Mouse (Mus musculus) embryonic facial prominence, embryonic 14.5 days (tissue): Measurements from ENCODE around the gene Tor1aip1. TPM values are rescaled to one million over a fixed set of nuclear protein-coding genes. Genes with fewer than 3 reads are reported as not detected.
A peak's percentile ranks its signal among the peaks of the same experiment; 100 is the strongest.

Experiments used
- ATAC-seq: fragments of 200-750 bp; cut with Nextera tagmentation; 2 replicates; pipeline ENCODE4 v1.8.0; 2017; ENCODE audit warnings: low read depth, moderate number of reproducible peaks, moderate TSS enrichment
- DNase-seq: peaks from one replicate; pipeline ENCODE4 v3.0.0-alpha.2; 2015; ENCODE audit warnings: low spot score
- H3K27ac ChIP-seq: fragments of 300-500 bp; sonication (generic); replicated peaks from 2 replicates; pipeline ENCODE4 v1.5.1; 2014; ENCODE audit warnings: low read depth, mild to moderate bottlenecking, low read length, moderate library complexity
- H3K27me3 ChIP-seq: fragments of 300-500 bp; sonication (generic); replicated peaks from 2 replicates; pipeline ENCODE4 v1.6.1; 2014; ENCODE audit warnings: low read length; ENCODE audit not compliant: control insufficient read depth, insufficient read depth
- H3K36me3 ChIP-seq: fragments of 300-500 bp; sonication (generic); 2 replicates; pipeline ENCODE4 v1.6.1; 2014; ENCODE audit warnings: low read length, mixed read lengths; ENCODE audit not compliant: control insufficient read depth, insufficient read depth
- H3K4me1 ChIP-seq: fragments of 300-500 bp; sonication (generic); 2 replicates; pipeline ENCODE4 v1.6.1; 2014; ENCODE audit warnings: antibody characterized with exemption, low read length; ENCODE audit not compliant: control insufficient read depth, insufficient read depth
- H3K4me2 ChIP-seq: fragments of 300-500 bp; sonication (generic); 2 replicates; pipeline ENCODE4 v1.6.1; 2014; ENCODE audit warnings: low read depth, mild to moderate bottlenecking, low read length, moderate library complexity, mixed read lengths
- H3K4me3 ChIP-seq: fragments of 300-500 bp; sonication (generic); 2 replicates; pipeline ENCODE4 v1.5.1; 2014; ENCODE audit warnings: low read depth, mild to moderate bottlenecking, low read length
- H3K9ac ChIP-seq: fragments of 300-500 bp; sonication (generic); 2 replicates; pipeline ENCODE4 v1.6.1; 2014; ENCODE audit warnings: low read depth, mild to moderate bottlenecking, low read length, moderate library complexity, mixed read lengths
- H3K9me3 ChIP-seq: fragments of 300-500 bp; sonication (generic); 2 replicates; pipeline ENCODE4 v1.6.1; 2016; ENCODE audit warnings: low read length; ENCODE audit not compliant: control insufficient read depth
- WGBS: fragments of 180-500 bp; shearing (Covaris S2); extraction: QIAGEN DNeasy Blood & Tissue Kit; methylation state at CpG from one replicate; pipeline ENCODE4 v1.1.7; 2014; 5-methylcytosine and 5-hydroxymethylcytosine counted together
- polyA plus RNA-seq: library from polyadenylated mRNA; unstranded; fragments of >200 nt; fragmentation: Nextera tagmentation; extraction: Ambion mirVana; gene quantifications from 2 replicates; pipeline ENCODE4 v1.2.1, GENCODE M21; 2014

The Tor1aip1 gene
- polyA plus RNA-seq, 1 experiment from 2014 or later, result 44.0 TPM

DNA sequence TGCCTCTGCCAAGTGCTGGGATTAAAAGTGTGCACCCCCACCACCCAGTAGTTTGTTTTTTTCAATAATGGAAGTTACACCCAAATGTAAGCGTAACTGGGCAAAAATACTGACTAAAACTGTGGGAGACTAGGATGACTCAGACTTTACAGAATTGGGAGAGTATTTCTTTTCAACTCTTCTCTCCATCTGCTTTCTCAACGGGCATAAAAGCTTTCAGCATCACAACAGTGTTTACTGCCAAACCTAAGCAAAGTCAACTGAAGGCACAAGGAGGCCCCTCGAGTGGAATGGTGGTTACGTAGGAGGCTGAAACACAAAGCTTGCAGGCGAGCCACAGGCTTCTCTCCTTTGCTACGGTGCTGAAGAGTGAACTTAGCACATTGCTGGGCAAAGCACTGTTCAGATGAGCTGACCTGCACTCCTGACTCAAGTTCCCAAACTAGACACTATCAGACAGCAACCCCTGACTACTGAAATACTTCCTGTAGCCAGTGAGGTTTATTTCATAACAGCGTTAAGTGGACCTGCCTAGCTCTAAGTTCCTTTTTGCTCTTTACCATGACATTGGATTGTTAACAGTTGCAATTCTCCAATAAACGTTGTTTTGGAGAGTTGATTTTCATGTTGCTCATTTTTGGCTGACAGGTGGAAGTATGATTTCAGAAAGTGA is 11.3 kb downstream of the Tor1aip1 start:
- Histone ChIP-seq H3K9me3 (no peaks in the 10 kb centered on the region), H3K27ac (no peak overlapping the region), H3K4me2 (no peak overlapping the region), H3K4me3 (no peak overlapping the region), H3K9ac (no peak overlapping the region), H3K36me3 (peaks cover 73% of the 10 kb centered on the region), H3K4me1 (no peaks in the 10 kb centered on the region), H3K27me3 (no peaks in the 10 kb centered on the region)
- ATAC-seq (no peak), DNase-seq (no peak)
- 91% methylated on average over 8 of the region's 8 CpGs for WGBS

DNA sequence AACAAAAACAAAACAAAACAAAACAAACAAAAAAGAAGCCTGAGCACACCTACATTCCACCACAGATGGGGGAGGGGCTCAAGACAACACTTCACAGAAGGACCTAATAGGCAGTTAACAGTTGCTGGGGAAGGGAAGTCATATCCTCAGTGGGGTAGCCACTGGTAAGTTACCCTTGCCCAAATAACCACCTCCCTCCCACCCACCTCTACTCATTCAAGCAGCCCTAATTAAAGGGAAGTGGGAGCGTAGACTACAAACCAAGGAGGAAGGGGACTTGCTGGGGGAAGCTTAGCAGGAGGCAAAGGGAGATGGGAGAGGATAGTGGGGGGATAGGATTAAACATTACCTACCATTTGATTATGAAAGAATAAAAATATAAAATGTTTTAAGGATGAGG is 15.9 kb downstream of the Tor1aip1 start:
- H3K9me3 ChIP-seq, result no peaks in the 10 kb centered on the region
- H3K4me1 ChIP-seq, result no peaks in the 10 kb centered on the region
- H3K4me2 ChIP-seq, result no peak overlapping the region
- WGBS, result 87% methylated on average over 1 of the region's 1 CpGs
- ATAC-seq (no peak), DNase-seq (no peak)
- H3K27ac ChIP-seq, result no peak overlapping the region
- H3K4me3 ChIP-seq, result no peak overlapping the region
- no peaks in the 10 kb centered on the region for H3K27me3 ChIP-seq
- peaks cover 67% of the 10 kb centered on the region for H3K36me3 ChIP-seq
- H3K9ac ChIP-seq, result no peak overlapping the region

- Histone ChIP-seq H3K27ac (no peak overlapping the region), H3K9ac (no peak overlapping the region), H3K9me3 (no peaks in the 10 kb centered on the region), H3K4me3 (no peak overlapping the region), H3K27me3 (no peaks in the 10 kb centered on the region), H3K36me3 (peaks cover 68% of the 10 kb centered on the region), H3K4me1 (no peaks in the 10 kb centered on the region), H3K4me2 (no peak overlapping the region)
- peak; percentile 70 for DNase-seq
- peak; percentile 88 for ATAC-seq
- WGBS, result 67% methylated on average over 1 of the region's 1 CpGs
Measured at GRCm38 (mm10) chr1:156019800-156020199, 16.5 kb downstream of the Tor1aip1 start.

- H3K36me3 ChIP-seq, result peaks cover 61% of the 10 kb centered on the region
- no peak overlapping the region for H3K4me3 ChIP-seq
- H3K9ac ChIP-seq, result no peak overlapping the region
- H3K4me2 ChIP-seq, result no peak overlapping the region
- DNase-seq (no peak), ATAC-seq (no peak)
- H3K27ac ChIP-seq, result no peak overlapping the region
- WGBS, result 71% methylated on average over 1 of the region's 1 CpGs
- H3K27me3 ChIP-seq, result no peaks in the 10 kb centered on the region
- H3K9me3 ChIP-seq, result no peaks in the 10 kb centered on the region
- no peaks in the 10 kb centered on the region for H3K4me1 ChIP-seq
Measured at GRCm38 (mm10) chr1:156009003-156009402, 27.3 kb downstream of the Tor1aip1 start.

DNA sequence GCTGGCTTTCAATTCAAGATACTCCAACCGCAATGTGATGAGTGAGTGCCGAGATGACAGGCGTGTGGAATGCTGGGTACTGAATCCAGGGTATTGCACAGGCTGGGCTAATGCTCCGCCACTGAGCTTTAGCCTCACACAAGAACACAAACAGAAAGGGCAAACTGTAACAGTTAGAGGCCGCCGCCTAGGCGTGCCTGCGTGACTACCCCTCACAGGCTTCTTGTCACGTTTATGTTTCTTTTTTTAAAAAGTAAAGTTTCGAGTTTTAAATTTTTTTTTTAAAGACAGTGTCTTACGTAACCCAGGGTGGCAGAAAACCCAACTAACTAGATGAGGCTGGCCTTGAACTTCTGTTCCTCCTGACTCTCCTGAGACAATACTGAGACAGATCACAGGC is 30.4 kb downstream of the Tor1aip1 start:
- DNase-seq (no peak), ATAC-seq (no peak)
- Histone ChIP-seq H3K9ac (no peak overlapping the region), H3K4me2 (no peak overlapping the region), H3K27ac (no peak overlapping the region), H3K27me3 (no peaks in the 10 kb centered on the region), H3K36me3 (peaks cover 46% of the 10 kb centered on the region), H3K4me3 (no peak overlapping the region), H3K9me3 (no peaks in the 10 kb centered on the region), H3K4me1 (no peaks in the 10 kb centered on the region)
- 92% methylated on average over 11 of the region's 11 CpGs for WGBS

GRCm38 (mm10) chr1:156003201-156003935 is 32.9 kb downstream of the Tor1aip1 start:
- H3K9ac ChIP-seq, result no peak overlapping the region
- no peaks in the 10 kb centered on the region for H3K27me3 ChIP-seq
- DNase-seq (no peak), ATAC-seq (no peak)
- no peak overlapping the region for H3K4me3 ChIP-seq
- WGBS, result 90% methylated on average over 3 of the region's 7 CpGs
- H3K27ac ChIP-seq, result no peak overlapping the region
- H3K9me3 ChIP-seq, result no peaks in the 10 kb centered on the region
- H3K4me2 ChIP-seq, result no peak overlapping the region
- no peaks in the 10 kb centered on the region for H3K4me1 ChIP-seq
- H3K36me3 ChIP-seq, result peaks cover 35% of the 10 kb centered on the region

GRCm38 (mm10) chr1:156002366-156002765 is 33.9 kb downstream of the Tor1aip1 start:
- no peaks in the 10 kb centered on the region for H3K9me3 ChIP-seq
- 86% methylated on average over 8 of the region's 8 CpGs for WGBS
- H3K27ac ChIP-seq, result no peak overlapping the region
- peaks cover 27% of the 10 kb centered on the region for H3K36me3 ChIP-seq
- DNase-seq (no peak), ATAC-seq (no peak)
- H3K4me1 ChIP-seq, result no peaks in the 10 kb centered on the region
- no peak overlapping the region for H3K4me2 ChIP-seq
- H3K4me3 ChIP-seq, result no peak overlapping the region
- no peak overlapping the region for H3K9ac ChIP-seq
- no peaks in the 10 kb centered on the region for H3K27me3 ChIP-seq

DNA sequence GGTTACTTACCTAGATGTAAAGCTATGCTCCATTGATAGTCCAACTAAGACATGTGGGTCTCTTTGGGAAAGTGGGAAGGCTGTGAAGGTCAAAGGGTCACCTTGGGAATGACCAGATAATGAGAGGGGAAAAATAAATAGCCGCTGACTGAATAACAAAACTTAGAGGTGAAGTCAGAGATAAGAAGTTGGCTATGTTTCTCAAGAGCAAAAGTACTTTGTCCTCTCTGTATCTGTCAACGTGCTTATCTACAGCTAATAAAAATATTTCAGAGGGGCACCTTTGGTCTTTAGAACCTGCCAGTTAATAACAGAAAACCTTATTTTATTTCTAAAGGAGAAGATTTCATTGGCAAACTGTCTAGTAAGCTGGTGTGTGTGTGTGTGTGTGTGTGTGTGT is 40.7 kb downstream of the Tor1aip1 start:
- no peak overlapping the region for H3K4me3 ChIP-seq
- no peak overlapping the region for H3K4me2 ChIP-seq
- H3K27ac ChIP-seq, result no peak overlapping the region
- 72% methylated on average over 2 of the region's 2 CpGs for WGBS
- no peak for DNase-seq
- no peaks in the 10 kb centered on the region for H3K4me1 ChIP-seq
- no peaks in the 10 kb centered on the region for H3K9me3 ChIP-seq
- no peaks in the 10 kb centered on the region for H3K36me3 ChIP-seq
- no peak overlapping the region for H3K9ac ChIP-seq
- ATAC-seq, result no peak
- no peaks in the 10 kb centered on the region for H3K27me3 ChIP-seq

GRCm38 (mm10) chr1:155994524-155994923 is 41.8 kb downstream of the Tor1aip1 start:
- no peaks in the 10 kb centered on the region for H3K36me3 ChIP-seq
- WGBS, result 71% methylated on average over 2 of the region's 2 CpGs
- no peaks in the 10 kb centered on the region for H3K27me3 ChIP-seq
- H3K4me1 ChIP-seq, result no peaks in the 10 kb centered on the region
- H3K27ac ChIP-seq, result no peak overlapping the region
- ATAC-seq (no peak), DNase-seq (no peak)
- no peak overlapping the region for H3K9ac ChIP-seq
- H3K4me3 ChIP-seq, result no peak overlapping the region
- no peaks in the 10 kb centered on the region for H3K9me3 ChIP-seq
- H3K4me2 ChIP-seq, result no peak overlapping the region
